Mouse (Mus musculus) liver, adult (tissue): ENCODE measurements at regions not wholly inside any gene's neighbourhood (a gene's known extent, or its start where the extent isn't known, plus 50 kb on each side); places are given as distances from the start of the nearest gene placed in this dataset.

Experiments used
- GATA4 ChIP-seq: IDR thresholded peaks from 2 replicates; pipeline ENCODE4 v1.6.1; 2014; ENCODE audit warnings: mild to moderate bottlenecking, low read length; ENCODE audit not compliant: insufficient replicate concordance

DNA sequence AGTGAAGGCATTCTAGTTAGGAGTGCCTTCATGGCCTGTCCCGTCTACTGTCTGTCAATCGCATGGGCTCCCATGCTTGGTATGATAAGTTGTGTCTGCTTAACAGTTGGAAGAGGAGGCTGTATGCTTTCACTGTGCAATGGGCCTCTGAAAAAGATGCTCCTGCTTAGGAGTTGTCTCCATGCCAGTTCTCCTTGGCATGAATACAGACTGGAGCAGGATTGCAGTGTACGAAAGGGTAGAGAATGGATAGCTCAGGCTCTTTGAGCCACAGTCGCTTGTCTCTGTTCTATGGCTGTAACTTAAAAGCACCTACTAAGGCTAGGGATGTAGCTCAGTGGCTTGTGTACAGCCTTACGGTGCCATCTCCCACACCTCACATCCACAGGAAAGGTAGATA is 142.7 kb upstream of the Pik3r1 start:
- no peak for TF ChIP-seq GATA4

DNA sequence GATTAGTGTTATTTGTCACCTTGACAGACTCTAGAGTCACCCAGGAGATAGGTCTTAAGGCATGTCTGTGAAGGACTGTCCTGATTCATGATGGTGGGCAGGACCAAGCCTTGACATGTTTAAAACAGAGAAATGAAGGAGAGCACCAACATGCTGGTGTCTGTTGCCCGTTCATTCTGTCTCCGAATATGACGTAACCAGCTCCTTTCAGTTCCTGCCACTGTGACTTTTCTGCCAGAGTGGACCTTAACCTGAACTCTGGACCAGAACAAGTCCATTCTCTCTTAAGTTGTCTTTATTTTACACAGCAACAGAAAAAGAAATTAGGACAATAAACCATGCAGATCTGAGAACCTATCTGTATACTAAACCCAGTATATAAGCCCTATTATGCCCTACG is 146.1 kb upstream of the Pik3r1 start:
- TF ChIP-seq GATA4: no peak

DNA sequence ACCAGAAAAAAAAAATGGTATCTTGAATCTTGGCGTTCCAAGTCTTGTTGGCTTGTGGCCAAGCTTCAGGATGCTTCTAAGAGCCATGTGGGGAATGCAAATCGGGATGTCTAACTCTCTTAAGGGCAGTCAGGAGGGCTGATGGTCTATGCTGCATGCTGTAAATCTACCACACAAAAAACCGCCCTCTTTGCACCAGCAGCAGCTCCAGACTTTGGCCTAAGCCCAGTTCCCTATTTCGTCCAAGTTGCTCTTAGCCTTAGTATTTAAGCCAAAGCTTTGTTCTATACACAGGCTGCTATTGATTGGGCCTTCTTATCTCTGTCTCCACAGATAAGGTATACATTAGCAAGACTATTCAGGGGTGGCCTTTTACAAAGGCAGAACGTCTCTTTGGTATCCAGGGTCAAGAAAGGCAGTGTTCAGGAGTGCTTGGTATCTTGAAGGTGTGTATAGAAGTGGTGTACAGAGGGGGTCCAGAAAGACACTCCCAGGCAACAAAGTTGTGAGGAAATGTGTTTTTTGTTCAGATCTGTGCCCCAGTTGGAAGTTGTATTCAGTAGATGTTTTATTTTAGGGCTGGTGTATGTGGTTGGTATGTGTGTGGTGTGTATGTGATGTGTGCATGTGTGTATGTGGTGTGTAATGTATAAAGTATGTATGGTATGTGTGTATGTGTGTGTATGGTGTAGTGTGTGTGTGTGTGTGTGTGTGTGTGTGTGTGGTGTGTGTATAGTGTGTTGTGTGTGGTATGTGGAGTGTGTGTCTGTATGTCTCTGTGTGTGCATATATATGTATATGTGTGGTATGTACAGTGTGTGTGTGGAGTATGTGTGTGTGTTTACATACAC is 146.9 kb upstream of the Pik3r1 start:
- TF ChIP-seq GATA4: peak; percentile 30; the same call in 1 of the 2 replicates

DNA sequence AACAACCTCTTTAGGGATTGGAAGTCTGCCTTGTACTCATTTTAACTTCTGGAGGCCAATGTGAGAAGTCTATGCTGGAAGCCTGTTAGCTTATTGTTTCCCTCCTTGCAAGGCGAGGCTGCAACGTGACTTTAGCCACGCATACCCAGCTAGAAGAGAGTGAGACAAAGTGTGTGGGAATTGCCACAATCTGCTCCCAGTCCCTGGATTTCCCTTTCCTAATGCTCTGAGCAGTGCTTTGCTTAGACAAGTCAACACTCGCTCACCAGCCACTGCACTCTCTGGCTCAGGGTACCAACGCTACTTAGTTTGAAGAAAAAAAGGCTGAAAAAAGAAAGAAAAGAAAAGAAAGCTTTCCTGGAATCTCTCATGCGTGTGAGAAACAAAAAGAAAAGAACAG is 147.5 kb upstream of the Pik3r1 start:
- no peak for TF ChIP-seq GATA4

DNA sequence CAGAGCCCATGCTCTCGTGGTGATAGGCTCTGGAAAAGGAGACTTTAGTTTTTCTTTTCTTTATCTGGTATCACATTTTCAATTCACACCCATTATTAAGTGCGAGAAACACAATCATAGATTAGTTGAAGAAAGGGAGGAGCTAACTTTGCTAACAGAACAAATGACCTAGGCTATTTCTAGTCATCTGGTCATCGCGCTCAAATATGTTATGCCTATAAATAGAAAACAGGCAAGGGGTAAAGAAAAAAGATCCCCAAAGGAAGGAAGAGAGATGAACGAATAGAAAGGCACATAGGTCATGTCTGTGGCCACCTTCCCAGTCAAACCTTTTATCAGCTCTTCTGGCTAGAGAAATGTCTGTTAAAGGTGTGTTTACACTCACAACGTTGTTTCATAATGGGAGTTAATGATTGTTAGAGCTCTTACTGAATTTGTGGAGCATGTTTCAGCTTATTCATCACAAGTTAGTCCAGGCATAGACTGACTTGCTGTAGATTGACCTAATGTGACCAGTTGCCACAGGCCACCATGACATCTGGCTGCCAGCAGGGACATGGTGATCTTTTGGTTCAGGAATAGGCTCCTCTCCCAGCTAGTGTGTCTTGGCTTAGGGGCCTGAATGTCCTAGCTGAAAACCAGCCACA is 148.1 kb upstream of the Pik3r1 start:
- TF ChIP-seq GATA4: peak; percentile 47; the same call in 1 of the 2 replicates

DNA sequence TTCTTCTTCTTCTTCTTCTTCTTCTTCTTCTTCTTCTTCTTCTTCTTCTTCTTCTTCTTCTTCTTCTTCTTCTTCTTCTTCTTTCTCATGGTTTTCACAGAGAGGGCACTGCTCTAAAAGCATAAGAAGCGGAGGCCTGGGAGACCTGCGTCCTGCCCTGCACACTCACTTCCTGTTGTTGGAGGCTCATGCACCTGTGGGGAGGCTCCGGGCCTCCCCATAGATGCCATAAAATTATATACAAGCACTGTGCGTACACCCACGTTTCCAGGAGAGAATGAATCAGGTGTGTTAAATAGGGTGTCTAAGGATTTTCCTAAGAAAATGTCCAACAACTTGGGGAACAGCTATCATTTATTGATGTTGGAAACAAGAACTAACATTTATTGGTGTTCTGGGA is 148.9 kb upstream of the Pik3r1 start:
- no peak for TF ChIP-seq GATA4

- TF ChIP-seq GATA4: no peak
Measured at GRCm38 (mm10) chr13:101918185-101918584, 150.2 kb upstream of the Pik3r1 start.

- no peak for TF ChIP-seq GATA4
Measured at GRCm38 (mm10) chr13:101919266-101919665, 151.2 kb upstream of the Pik3r1 start.

GRCm38 (mm10) chr13:101920384-101920783 is 152.4 kb upstream of the Pik3r1 start:
- no peak for TF ChIP-seq GATA4

DNA sequence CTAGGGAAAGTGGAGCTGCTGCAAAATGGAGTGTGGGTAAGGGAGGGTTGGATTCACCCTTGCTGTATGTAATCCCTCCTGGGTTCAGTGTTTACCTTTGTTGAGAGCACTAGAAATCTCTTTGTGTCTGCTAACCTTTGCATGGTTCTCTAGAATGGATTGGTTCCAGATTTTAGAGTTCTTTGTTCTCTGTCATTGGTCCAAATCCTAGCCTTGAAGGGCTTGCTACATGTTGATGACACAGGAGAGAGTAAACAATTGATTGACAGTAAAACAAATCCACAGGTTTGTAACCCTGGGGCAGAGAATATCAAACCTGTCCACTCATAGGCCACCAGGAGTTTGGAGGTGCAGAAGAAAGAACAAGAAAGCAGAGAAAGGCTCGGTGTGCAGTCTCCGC is 156.6 kb upstream of the Pik3r1 start:
- TF ChIP-seq GATA4: no peak

GRCm38 (mm10) chr13:101931264-101931663 is 163.2 kb upstream of the Pik3r1 start:
- TF ChIP-seq GATA4: no peak; the same call in 1 of the 2 replicates

GRCm38 (mm10) chr13:101931882-101932281 is 163.9 kb upstream of the Pik3r1 start:
- TF ChIP-seq GATA4: no peak

GRCm38 (mm10) chr13:101935843-101936242 is 167.8 kb upstream of the Pik3r1 start:
- TF ChIP-seq GATA4: no peak

- TF ChIP-seq GATA4: no peak
Measured at GRCm38 (mm10) chr13:101954521-101954920, 186.5 kb upstream of the Pik3r1 start.

DNA sequence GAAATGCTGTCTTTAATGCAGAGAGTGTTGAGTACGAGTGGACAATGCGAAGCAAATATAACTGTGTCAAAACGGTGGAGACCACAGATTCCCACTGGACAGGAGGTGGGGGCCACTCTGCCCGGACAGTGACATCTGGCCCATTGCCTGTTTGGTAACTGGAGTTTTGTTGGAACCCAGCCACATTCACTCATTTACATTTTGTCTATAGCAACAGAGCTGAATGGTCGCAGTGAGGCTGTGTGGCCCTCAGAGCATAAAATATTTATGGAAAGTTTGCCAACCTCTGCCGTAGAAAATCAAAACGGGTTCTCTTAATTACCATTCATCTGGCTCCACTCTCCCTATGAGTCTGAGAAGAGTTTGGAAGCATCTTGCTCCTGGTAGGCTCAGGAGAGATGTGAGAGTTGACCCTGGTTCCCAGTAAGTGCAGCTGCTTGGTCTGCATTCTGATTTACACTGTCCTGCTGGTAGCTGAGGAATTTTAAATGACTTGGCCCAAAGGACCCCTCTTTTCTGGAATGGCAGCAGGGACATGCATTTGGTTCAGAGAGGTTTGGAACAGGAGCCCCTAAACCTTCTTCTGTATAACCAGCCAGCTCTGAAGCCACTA is 187.9 kb upstream of the Pik3r1 start:
- no peak for TF ChIP-seq GATA4

- TF ChIP-seq GATA4: no peak
Measured at GRCm38 (mm10) chr13:101957782-101958181, 189.8 kb upstream of the Pik3r1 start.

- TF ChIP-seq GATA4: no peak
Measured at GRCm38 (mm10) chr13:101965537-101965936, 197.5 kb upstream of the Pik3r1 start.
